Mouse (Mus musculus) liver, postnatal 0 days (tissue): Measurements from ENCODE around the gene Taf5.

Experiments used
- CTCF ChIP-seq: sonication (generic); IDR thresholded peaks from 2 replicates; pipeline ENCODE4 v1.5.1; 2016; ENCODE audit warnings: antibody characterized with exemption, low read depth
- EP300 ChIP-seq: IDR thresholded peaks from 2 replicates; pipeline ENCODE4 v1.6.1; 2016; ENCODE audit warnings: antibody characterized with exemption, low read depth, mild to moderate bottlenecking

- TF ChIP-seq EP300 = no peak
- TF ChIP-seq CTCF = no peak
Observed at GRCm38 (mm10) chr19:47036596-47036995, 30.9 kb upstream of the Taf5 start.
